Mouse (Mus musculus) E14TG2a.4 (cell line): Measurements from ENCODE around the gene Rnf212.

Source experiments
- CTCF ChIP-seq: conservative IDR thresholded peaks from 2 replicates; pipeline ENCODE4 v1.5.1; 2014; ENCODE audit warnings: low read length
- NANOG ChIP-seq: IDR thresholded peaks from 2 replicates; pipeline ENCODE4 v1.6.1; 2014; ENCODE audit warnings: borderline replicate concordance, low read length, mixed read lengths
- POU5F1 ChIP-seq: IDR thresholded peaks from 2 replicates; pipeline ENCODE4 v1.6.1; 2014; ENCODE audit warnings: low read length, borderline replicate concordance

DNA sequence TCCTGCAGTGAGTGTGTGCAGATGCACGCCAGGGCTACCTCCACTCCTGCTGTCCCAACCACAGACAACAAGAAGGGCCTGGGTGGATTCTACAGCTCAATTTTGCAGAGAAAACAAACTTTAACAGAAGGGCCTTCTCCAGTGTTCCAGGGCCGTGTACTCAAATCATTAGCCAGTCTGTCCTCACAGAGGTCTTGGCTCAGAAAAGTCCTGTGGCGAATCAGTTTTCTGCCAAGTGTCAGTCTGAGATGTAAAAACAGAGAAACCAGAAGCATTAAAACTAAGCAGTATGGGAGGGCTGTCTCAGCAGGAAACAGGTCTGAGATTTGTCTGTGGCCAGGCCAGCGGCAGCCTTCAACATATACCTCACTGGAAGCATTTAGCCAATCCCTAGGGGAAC lies 56.7 kb downstream of the Rnf212 start:
- TF ChIP-seq CTCF, result no peak
- TF ChIP-seq NANOG, result no peak
- no peak for TF ChIP-seq POU5F1
